Mouse (Mus musculus): Measurements from ENCODE around the gene 4921536K21Rik. TPM values are rescaled to one million over a fixed set of nuclear protein-coding genes. Genes with fewer than 3 reads are reported as not detected.

4921536K21Rik gene
- not detected in 2 replicates for polyA plus RNA-seq (2014; fragmentation: Nextera tagmentation; extraction: Ambion mirVana)

DNA sequence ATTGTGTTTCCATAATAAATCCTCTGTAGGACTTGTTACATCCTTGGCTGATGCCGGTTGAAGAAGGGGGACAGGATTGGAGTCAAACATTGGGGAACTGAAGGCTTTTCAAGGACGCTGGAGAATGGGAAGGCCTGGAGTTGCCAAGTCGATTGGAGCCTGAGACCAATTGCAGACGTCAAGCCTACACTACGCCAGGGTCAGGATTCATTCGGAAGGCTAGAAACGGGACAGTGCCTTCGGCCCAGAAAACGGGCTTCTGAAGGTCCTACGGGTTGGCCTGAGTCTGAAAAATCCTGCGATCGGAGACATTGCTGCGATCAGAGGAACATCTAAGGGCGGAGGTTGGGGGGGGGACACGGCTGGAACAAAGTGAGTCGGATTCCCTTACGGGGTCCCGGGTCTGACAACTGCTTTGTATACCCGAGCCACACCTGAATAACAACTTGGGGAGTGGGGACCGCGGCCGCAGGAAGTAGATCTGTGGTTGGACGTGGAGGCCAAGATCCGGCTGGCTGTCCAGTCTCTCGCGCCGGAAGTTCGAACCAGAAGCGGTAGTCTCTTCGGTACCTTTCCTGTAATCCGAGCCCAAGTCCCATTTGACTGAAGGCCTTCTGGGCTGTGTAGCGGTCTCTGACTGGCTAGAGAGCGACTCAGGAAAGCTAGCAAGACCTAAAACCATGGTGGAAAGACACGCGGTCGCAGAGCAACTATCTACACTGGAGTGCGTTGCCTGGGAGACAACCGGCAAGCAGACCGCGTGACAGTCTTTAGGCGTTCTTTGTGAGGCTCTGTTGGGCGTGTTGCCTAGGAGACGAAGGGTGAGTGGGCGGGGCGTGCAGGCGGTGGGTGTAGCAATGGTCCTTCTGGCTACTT, at the start of gene 4921536K21Rik, which contains the start of gene Dusp18:
Gene 4921536K21Rik (minus strand): TSS at position 693 of the 876 bp plus-strand sequence.
Gene Dusp18 (plus strand): TSS at position 835 of the 876 bp plus-strand sequence.
- WGBS, result 3% methylated on average over 46 of the region's 46 CpGs
- peak within 1 kb of the TSS; percentile 77 to 78 for H3K27ac ChIP-seq (replicated peaks in 1 of 2; ENCODE audit: control insufficient read depth in 1 of 2, insufficient read depth in 1 of 2, low read depth in 2 of 2, low read length in 2 of 2)
- peak within 1 kb of the TSS; percentile 57 to 64 for H3K4me3 ChIP-seq (ENCODE audit: control insufficient read depth in 1 of 2, insufficient read depth in 1 of 2, low read depth in 1 of 2, low read length in 2 of 2)
- H3K9me3 ChIP-seq (ENCODE audit: control insufficient read depth, low read length), result no peaks in the 10 kb centered on the region
- peak within 1 kb of the TSS; percentile 96 for H3K4me2 ChIP-seq (ENCODE audit: low read length)
- peak within 1 kb of the TSS; percentile 77 for H3K9ac ChIP-seq (ENCODE audit: low read length)
- H3K36me3 ChIP-seq (ENCODE audit: control insufficient read depth, insufficient read depth, low read length), result peaks cover 20% of the 10 kb centered on the region
- H3K27me3 ChIP-seq (ENCODE audit: control insufficient read depth, insufficient read depth, low read length), result no peaks in the 10 kb centered on the region
- H3K4me1 ChIP-seq (ENCODE audit: control insufficient read depth in 2 of 2, insufficient read depth in 2 of 2, low read length in 2 of 2), result peaks cover 4 to 10% of the 10 kb centered on the region in 2 experiments; a peak in 2 of 4 replicates
- ATAC-seq (ENCODE audit: insufficient number of reproducible peaks, insufficient read depth, low FRiP score, low read depth), result peak; percentile 93

DNA sequence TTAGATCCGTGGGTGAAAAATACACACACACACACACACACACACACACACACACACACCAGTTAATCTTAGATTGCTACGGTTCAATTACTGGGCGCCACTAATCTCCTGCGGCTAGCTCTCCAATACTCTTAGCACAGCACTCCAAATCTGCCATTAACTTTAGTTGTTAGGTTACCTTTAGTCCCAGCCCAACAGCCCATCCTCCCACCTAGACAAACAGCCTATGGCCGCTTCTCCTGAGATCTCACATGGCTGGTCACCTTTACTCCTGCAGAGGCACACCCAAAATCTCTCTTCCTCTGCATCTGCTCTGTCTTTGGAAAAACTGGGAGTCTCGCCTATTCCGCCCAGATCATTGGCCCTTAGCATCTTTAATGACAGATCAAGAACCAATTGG, 46.5 kb upstream of the 4921536K21Rik start:
- Histone ChIP-seq H3K27ac (replicated peaks in 1 of 2; ENCODE audit: control insufficient read depth in 1 of 2, insufficient read depth in 1 of 2, low read depth in 2 of 2, low read length in 2 of 2) (no peak overlapping the region), H3K4me1 (ENCODE audit: control insufficient read depth in 2 of 2, insufficient read depth in 2 of 2, low read length in 2 of 2) (no peaks in the 10 kb centered on the region), H3K9ac (ENCODE audit: low read length) (no peak overlapping the region), H3K4me3 (ENCODE audit: control insufficient read depth in 1 of 2, insufficient read depth in 1 of 2, low read depth in 1 of 2, low read length in 2 of 2) (no peak overlapping the region), H3K4me2 (ENCODE audit: low read length) (no peak overlapping the region), H3K9me3 (ENCODE audit: control insufficient read depth, low read length) (no peaks in the 10 kb centered on the region), H3K36me3 (ENCODE audit: control insufficient read depth, insufficient read depth, low read length) (no peaks in the 10 kb centered on the region), H3K27me3 (ENCODE audit: control insufficient read depth, insufficient read depth, low read length) (no peaks in the 10 kb centered on the region)
- no peak for ATAC-seq (ENCODE audit: insufficient number of reproducible peaks, insufficient read depth, low FRiP score, low read depth)
- WGBS, result 79% methylated on average over 7 of the region's 7 CpGs

DNA sequence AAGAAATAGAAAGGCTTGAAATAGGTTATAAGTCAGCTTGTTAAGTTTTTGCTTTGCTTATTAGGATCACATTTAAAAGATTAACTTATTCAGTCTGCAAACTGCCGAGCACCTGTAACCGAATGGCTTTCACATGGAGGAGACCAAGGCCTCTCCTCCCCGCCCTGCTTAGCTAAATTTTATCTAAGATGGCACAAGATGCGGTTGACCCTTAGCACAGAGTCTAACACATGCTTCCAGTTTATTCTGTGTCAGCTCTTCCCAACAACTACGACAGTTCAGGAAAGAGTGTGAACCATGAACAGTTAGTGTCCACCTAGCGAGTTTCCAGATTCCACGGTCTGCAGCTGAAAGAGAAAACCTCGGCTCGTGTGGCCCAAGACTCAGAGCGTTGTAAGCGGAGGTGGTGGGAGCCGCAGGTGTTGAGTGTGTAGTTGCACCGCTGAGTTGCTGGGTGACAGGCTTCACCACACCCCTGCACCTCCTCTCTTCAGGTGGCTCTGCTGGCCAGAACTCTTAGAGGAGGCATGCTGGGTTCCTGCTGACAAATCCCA, 42.5 kb upstream of the 4921536K21Rik start:
- H3K9ac ChIP-seq (ENCODE audit: low read length), result no peak overlapping the region
- WGBS, result 68% methylated on average over 13 of the region's 13 CpGs
- ATAC-seq (ENCODE audit: insufficient number of reproducible peaks, insufficient read depth, low FRiP score, low read depth), result no peak
- H3K4me1 ChIP-seq (ENCODE audit: control insufficient read depth in 2 of 2, insufficient read depth in 2 of 2, low read length in 2 of 2), result peaks cover 0 to 3% of the 10 kb centered on the region in 2 experiments; a peak in 3 of 4 replicates
- H3K9me3 ChIP-seq (ENCODE audit: control insufficient read depth, low read length), result no peaks in the 10 kb centered on the region
- no peaks in the 10 kb centered on the region for H3K36me3 ChIP-seq (ENCODE audit: control insufficient read depth, insufficient read depth, low read length)
- H3K4me2 ChIP-seq (ENCODE audit: low read length), result no peak overlapping the region
- no peak overlapping the region for H3K4me3 ChIP-seq (ENCODE audit: control insufficient read depth in 1 of 2, insufficient read depth in 1 of 2, low read depth in 1 of 2, low read length in 2 of 2)
- H3K27me3 ChIP-seq (ENCODE audit: control insufficient read depth, insufficient read depth, low read length), result no peaks in the 10 kb centered on the region
- H3K27ac ChIP-seq (replicated peaks in 1 of 2; ENCODE audit: control insufficient read depth in 1 of 2, insufficient read depth in 1 of 2, low read depth in 2 of 2, low read length in 2 of 2), result no peak overlapping the region

DNA sequence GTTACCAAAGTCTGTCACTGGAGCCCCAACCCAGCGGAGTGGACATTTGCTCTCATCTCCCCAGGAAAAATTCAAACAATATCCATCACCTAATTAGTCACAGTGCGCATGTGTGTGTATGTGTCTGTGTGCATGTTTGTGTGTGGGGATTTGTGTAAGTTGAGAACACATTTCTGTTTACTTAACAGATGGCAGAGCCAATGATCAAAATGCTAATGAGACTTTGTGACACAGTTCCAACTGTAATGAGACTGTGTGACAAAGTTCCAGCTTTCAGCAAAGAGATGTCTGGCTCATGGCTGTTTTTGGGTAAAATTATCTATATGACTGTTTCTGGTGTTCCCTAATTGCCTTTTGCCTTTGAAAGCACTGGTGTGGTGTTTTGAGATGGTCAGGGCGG, 41.4 kb upstream of the 4921536K21Rik start:
- H3K9ac ChIP-seq (ENCODE audit: low read length), result no peak overlapping the region
- H3K36me3 ChIP-seq (ENCODE audit: control insufficient read depth, insufficient read depth, low read length), result no peaks in the 10 kb centered on the region
- no peak overlapping the region for H3K4me3 ChIP-seq (ENCODE audit: control insufficient read depth in 1 of 2, insufficient read depth in 1 of 2, low read depth in 1 of 2, low read length in 2 of 2)
- H3K4me1 ChIP-seq (ENCODE audit: control insufficient read depth in 2 of 2, insufficient read depth in 2 of 2, low read length in 2 of 2), result peaks cover 3 to 10% of the 10 kb centered on the region in 2 experiments
- H3K27me3 ChIP-seq (ENCODE audit: control insufficient read depth, insufficient read depth, low read length), result no peaks in the 10 kb centered on the region
- 86% methylated on average over 3 of the region's 3 CpGs for WGBS
- H3K27ac ChIP-seq (replicated peaks in 1 of 2; ENCODE audit: control insufficient read depth in 1 of 2, insufficient read depth in 1 of 2, low read depth in 2 of 2, low read length in 2 of 2), result no peak overlapping the region
- no peak for ATAC-seq (ENCODE audit: insufficient number of reproducible peaks, insufficient read depth, low FRiP score, low read depth)
- no peak overlapping the region for H3K4me2 ChIP-seq (ENCODE audit: low read length)
- H3K9me3 ChIP-seq (ENCODE audit: control insufficient read depth, low read length), result no peaks in the 10 kb centered on the region

DNA sequence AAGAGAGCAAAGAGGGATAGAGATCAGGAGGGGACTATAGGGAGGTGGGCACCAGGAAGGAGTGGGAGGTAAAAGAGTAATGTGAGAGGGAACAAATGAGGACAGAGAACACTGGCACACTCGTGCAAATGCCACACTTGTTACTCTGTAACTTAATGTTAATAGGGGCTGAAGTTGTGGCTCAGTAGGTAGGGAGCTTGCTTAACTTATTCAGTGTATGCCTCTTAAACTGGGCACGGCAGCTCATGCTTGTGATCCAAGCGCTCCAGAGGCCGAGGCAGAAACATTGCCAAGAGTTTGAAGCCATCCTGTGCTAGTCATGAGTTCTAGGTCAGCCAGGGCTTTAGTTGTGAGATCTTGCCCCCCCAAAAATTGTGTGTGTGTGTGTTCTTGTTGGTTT, 40.2 kb upstream of the 4921536K21Rik start:
- H3K27ac ChIP-seq (replicated peaks in 1 of 2; ENCODE audit: control insufficient read depth in 1 of 2, insufficient read depth in 1 of 2, low read depth in 2 of 2, low read length in 2 of 2), result no peak overlapping the region
- peaks cover 6 to 14% of the 10 kb centered on the region in 2 experiments for H3K4me1 ChIP-seq (ENCODE audit: control insufficient read depth in 2 of 2, insufficient read depth in 2 of 2, low read length in 2 of 2)
- H3K36me3 ChIP-seq (ENCODE audit: control insufficient read depth, insufficient read depth, low read length), result no peaks in the 10 kb centered on the region
- H3K4me2 ChIP-seq (ENCODE audit: low read length), result no peak overlapping the region
- no peak for ATAC-seq (ENCODE audit: insufficient number of reproducible peaks, insufficient read depth, low FRiP score, low read depth)
- H3K9ac ChIP-seq (ENCODE audit: low read length), result no peak overlapping the region
- H3K9me3 ChIP-seq (ENCODE audit: control insufficient read depth, low read length), result no peaks in the 10 kb centered on the region
- H3K27me3 ChIP-seq (ENCODE audit: control insufficient read depth, insufficient read depth, low read length), result no peaks in the 10 kb centered on the region
- no peak overlapping the region for H3K4me3 ChIP-seq (ENCODE audit: control insufficient read depth in 1 of 2, insufficient read depth in 1 of 2, low read depth in 1 of 2, low read length in 2 of 2)
- 79% methylated on average over 4 of the region's 4 CpGs for whole genome bisulfite sequencing

DNA sequence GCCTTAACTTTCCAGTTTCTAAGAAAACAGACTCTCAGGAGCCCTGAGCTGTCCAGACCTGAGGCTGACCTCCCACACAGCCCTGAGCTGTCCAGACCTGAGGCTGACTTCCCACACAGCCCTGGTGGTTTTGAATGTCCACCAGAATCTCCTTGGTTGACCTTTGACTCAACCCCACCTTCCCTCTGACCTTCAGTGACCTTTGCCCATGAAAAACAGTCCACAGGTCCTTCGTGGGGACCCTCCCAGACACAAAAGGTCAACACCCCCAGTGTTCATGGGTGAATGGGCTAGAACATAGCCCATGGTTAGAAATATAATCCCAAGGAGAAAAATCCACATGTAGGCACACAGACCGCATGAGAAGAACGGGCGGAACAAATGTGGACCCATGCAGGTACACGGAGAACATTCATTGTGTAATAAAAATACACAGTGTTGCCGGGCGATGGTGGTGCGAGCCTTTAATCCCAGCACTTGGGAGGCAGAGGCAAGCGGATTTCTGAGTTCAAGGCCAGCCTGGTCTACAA, 38.9 kb upstream of the 4921536K21Rik start:
- Histone ChIP-seq H3K27me3 (ENCODE audit: control insufficient read depth, insufficient read depth, low read length) (no peaks in the 10 kb centered on the region), H3K27ac (replicated peaks in 1 of 2; ENCODE audit: control insufficient read depth in 1 of 2, insufficient read depth in 1 of 2, low read depth in 2 of 2, low read length in 2 of 2) (no peak overlapping the region), H3K4me3 (ENCODE audit: control insufficient read depth in 1 of 2, insufficient read depth in 1 of 2, low read depth in 1 of 2, low read length in 2 of 2) (no peak overlapping the region), H3K9ac (ENCODE audit: low read length) (no peak overlapping the region), H3K4me2 (ENCODE audit: low read length) (no peak overlapping the region), H3K9me3 (ENCODE audit: control insufficient read depth, low read length) (no peaks in the 10 kb centered on the region), H3K4me1 (ENCODE audit: control insufficient read depth in 2 of 2, insufficient read depth in 2 of 2, low read length in 2 of 2) (peaks cover 6 to 14% of the 10 kb centered on the region in 2 experiments), H3K36me3 (ENCODE audit: control insufficient read depth, insufficient read depth, low read length) (0 out of 2 replicates have a peak, but pooled peaks cover 4% of the 10 kb centered on the region)
- ATAC-seq (ENCODE audit: insufficient number of reproducible peaks, insufficient read depth, low FRiP score, low read depth), result no peak
- 89% methylated on average over 9 of the region's 9 CpGs for WGBS

DNA sequence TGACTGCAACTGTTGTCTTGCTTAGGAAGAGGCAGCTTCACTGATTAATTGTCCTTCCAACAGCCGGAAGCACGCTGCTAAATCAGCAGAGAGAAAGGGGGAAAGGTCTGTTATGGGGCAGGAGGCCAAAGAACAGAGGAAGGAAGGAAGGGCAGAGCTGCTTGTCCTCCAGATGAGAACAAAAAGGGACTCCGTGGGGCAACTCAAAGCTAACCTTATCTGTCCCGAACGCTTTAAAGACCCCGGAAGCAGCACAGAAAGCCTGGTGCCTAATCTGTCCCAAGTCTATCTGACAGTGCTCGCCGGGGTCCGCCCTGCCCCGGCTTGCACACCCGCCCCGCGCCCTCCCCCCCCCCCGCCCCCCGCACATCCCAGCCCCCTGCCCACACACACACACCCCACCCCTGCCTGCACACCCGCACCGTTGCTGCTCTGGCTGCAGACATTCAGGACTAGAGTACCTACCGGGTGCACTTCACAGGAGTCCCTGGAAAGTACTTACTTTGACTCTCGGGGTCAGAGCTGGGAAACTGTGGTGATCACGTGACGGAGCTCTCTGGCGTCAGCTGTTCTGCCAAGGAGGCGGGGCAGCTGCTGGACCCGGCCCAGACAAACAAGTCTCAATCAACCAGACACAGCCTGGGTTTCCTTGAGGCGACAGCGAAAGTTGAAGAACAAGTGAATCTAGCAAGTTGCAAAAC, 36.8 kb upstream of the 4921536K21Rik start, which contains the start of gene Tcn2:
Gene Tcn2 (minus strand): TSS at position 649 of the 701 bp plus-strand sequence.
- H3K36me3 ChIP-seq (ENCODE audit: control insufficient read depth, insufficient read depth, low read length), result peaks cover 12% of the 10 kb centered on the region
- peak within 1 kb of the TSS in 1 of 2 experiments; percentile 52; a peak in 2 of 4 replicates for H3K27ac ChIP-seq (replicated peaks in 1 of 2; ENCODE audit: control insufficient read depth in 1 of 2, insufficient read depth in 1 of 2, low read depth in 2 of 2, low read length in 2 of 2)
- peaks cover 6 to 14% of the 10 kb centered on the region in 2 experiments for H3K4me1 ChIP-seq (ENCODE audit: control insufficient read depth in 2 of 2, insufficient read depth in 2 of 2, low read length in 2 of 2)
- no peaks in the 10 kb centered on the region for H3K27me3 ChIP-seq (ENCODE audit: control insufficient read depth, insufficient read depth, low read length)
- peak within 1 kb of the TSS; percentile 49 to 58 for H3K4me3 ChIP-seq (ENCODE audit: control insufficient read depth in 1 of 2, insufficient read depth in 1 of 2, low read depth in 1 of 2, low read length in 2 of 2)
- WGBS, result under 1% methylated on average over 21 of the region's 26 CpGs
- H3K9ac ChIP-seq (ENCODE audit: low read length), result peak within 1 kb of the TSS; percentile 74
- H3K9me3 ChIP-seq (ENCODE audit: control insufficient read depth, low read length), result no peaks in the 10 kb centered on the region
- H3K4me2 ChIP-seq (ENCODE audit: low read length), result peak within 1 kb of the TSS; percentile 78
- ATAC-seq (ENCODE audit: insufficient number of reproducible peaks, insufficient read depth, low FRiP score, low read depth), result peak; percentile 81

Data from heart, embryonic 14.5 days (tissue).